Mouse (Mus musculus) natural killer cell, adult 2 months (primary cell): ENCODE measurements around the gene Ocel1.
A peak's percentile ranks its signal among the peaks of the same experiment; 100 is the strongest.

Experiments used
- DNase-seq, 2 experiments: peaks; one replicate each; pipeline ENCODE4 v3.0.0; 2022; ENCODE audit warnings: low spot score in 2 of 2

The Ocel1 gene

DNA sequence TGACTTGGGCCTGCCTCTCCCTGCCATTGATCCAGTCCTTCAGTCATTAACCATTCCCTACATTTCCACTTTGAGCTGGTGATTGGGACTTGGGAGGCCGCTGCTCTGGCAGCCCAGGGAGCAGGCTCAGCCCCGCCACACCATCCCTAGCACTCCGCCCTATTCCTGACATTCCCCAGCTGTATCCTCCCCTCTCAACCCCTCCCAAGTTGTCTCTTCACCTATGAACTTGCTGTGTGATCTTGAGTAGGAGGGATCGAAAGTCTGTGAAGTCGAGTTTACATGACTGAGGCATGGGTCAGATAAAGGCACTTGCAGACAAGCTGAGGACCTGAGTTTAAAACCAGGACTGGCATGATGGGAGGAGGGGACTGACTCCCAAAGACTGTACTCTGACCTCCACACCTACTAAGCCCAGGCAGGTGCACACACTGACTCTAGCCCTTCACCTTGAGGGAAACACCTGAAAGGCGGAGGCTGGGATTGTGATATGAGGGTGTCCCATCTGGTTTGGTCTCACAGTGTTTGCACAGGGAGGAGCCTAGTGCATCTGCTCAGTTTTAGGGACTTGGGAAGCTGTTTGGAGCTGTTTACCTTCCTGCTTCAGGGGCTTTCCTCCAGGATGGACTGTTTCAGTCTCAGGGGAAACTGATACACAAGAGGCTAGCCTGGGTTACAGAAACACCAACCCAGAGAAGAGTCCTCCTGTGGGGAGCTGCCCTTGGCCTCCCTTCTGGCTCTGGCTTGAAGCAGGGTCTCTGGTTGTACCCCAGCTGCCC is 32.2 kb downstream of the Ocel1 start:
- DNase-seq, result no peak

DNA sequence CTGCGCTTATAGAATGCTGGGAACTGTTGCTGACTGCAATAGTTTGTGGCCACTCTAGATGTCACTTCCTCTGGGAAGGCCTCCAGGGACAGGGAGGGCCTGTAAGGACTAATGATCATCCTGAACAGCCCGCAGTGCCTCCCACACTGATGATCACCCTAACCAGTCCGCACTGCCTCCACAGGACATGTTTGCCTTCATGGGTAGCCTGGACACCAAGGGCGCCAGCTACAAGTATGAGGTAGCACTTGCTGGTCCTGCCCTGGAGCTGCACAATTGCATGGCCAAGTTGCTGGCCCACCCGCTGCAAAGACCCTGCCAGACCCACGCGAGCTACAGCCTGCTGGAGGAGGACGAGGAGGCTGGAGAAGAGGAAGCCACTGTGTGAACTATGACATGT is 32.9 kb downstream of the Ocel1 start:
- DNase-seq, result no peak

DNA sequence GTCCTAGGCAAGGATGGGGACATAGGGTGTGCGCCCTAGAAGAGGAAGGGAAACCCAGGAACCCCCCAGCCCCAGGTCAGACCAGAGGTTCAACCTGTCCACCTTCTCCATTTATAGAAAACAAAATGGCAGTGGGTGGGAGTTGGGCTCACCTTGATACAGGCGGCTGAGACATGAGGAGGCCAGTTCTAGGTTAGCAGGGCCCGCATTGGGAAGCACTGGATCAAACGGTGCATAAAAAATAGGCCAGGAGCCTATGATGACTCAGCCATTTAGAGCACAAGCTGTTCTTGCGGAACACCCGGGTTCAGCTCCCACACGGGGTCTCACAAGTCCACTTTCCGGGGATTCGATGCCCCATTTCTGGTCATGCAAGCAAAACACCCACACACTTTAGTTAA is 33.9 kb downstream of the Ocel1 start:
- no peak for DNase-seq

DNA sequence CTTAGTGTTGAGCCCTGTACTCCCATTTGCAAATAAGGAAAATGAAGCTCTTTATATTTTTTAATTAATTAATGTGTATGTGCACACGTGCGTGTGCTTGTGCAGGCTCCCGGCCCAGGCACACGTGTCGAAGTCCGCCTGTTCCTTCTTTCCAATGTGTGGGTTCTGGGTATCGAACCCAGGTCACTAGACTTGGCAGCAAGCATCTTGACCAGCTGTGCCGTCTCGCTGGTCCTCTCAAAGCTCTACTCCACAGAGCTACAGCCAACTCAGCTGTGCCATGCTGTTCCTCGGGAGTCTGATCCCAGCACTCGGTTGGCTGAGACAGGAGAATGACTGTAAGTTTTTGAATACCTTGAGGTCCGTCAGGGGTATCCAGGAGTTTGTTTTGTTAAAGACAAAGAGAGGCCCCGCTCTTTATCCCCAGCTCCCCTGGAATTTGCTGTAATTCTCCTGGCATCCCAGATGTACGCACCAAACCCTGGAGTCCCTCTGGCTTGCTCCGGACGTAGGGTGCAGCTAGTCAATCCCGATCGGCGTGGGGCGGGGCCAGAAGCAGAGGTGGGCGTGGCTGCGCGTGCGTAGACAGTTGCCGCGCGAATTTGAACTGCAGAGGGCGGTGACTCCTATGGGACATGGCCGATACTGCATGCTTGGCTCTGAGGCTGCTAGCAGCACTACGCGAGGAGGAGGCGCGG is 34.5 kb downstream of the Ocel1 start, which contains the start of gene Ankle1:
Gene Ankle1, plus strand, starts transcription at position 610 of the 698 bp plus-strand sequence.
- peak; percentile 96 to 97 for DNase-seq

DNA sequence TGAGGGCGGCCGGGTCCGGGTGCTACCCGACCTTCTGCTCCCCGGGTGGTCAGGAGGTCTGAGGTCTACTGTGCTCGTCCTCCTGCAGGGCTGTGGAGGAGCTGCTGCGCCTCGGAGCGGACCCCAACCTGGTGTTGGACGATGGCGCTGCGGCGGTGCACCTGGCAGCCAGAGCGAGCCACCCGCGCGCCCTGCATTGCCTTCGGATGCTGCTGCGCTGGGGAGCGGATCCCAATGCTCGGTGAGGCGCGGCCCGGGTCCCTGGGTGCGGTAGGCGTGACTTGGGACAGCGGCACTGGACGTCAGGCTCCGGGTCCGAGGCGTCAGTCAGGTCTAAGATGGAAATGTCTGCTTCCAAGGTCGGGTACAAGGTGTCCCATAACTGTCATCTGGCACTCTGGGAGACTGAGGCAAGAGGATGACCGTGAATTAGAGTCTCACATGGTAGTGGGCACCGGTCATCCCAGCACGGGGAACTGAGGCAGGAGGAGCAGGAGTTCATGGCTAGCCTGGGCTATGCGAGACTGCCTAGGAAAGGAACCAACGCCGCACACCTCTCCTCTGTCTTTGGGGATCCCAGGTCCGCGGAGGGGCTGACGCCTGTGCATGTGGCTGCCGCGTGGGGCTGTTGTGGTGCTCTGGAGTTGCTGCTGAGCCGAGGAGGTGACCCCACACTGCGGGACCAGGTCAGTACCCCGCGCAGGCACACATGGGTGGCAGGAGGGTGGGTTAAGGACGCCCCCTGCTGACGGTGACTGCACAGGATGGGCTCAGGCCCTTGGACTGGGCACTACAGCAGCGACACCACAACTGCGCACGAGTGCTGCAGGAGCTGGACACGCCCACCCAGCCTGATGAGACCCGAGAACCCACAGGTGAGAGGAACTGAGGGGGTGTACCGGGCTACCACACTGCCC is 35.3 kb downstream of the Ocel1 start:
- DNase-seq, result peak; percentile 62 to 68

DNA sequence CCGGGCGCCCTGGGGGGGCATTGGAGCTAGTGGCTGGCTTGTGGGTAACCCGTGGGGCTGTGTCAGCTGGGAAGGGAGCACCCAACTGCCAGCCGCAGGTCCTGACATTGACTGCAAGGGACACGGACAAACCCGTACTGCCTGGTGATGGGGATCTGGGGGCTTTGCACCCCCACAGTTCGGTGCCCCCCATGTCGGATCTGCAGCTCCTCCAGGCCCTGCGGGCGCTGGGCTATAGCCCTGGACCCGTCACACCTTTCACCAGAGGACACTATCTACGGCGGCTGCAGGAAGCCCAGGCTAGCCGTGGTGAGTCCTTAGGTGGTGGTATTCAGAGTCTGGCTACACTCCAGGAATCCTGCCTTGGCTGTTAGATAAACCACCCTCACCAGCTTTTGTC is 36.3 kb downstream of the Ocel1 start:
- DNase-seq, result no peak

DNA sequence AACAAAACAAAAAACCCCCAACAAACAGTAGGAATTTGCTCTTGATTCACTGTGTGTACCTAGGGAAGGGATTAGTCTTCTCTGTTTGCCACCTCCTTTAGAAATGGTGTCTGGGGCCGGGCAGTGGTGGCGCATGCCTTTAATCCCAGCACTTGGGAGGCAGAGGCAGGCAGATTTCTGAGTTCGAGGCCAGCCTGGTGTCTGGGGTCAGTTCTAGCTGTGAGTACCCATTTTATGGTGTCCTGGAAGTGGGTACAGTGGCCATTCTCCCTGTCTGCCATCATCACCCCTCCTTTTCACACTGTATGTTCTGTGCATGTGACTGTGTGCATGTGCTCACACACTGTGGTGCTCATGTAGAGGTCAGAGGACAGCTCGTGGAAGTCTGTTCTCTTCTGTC is 37.1 kb downstream of the Ocel1 start:
- DNase-seq, result no peak

DNA sequence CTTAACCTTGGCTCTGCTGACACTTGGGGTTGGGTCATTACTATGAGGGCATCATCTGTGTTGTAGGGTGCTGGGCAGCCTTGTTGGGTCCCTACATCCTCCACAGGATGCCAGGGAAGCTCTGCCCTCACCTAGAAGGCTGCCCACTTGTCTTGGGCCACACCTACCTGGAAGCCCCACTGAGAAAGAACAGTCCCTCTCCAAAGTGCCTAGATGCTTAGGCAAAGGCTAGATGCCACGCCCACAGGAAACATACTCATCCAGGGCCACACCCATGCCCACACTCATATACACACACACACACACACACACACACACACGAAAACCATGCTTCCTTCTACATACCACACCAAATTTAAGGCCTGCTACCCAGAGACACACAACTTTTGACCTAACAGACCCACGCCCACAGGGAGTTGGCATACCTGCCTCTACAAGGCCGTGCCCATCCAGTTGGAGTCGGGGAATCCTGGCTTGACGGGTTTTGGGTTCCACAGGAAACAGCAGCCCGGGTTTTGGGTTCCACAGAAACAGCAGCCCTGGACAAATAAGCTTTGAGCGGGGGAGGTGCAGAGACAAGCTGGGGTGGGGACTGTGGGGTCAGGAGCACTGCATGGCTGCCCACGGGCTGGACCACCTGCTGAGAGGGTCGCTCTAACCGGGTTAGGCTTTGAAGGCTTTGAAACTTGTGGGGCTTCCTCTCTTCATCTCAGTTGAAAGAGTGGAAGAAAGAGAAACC is 40.6 kb downstream of the Ocel1 start:
- DNase-seq, result no peak

DNA sequence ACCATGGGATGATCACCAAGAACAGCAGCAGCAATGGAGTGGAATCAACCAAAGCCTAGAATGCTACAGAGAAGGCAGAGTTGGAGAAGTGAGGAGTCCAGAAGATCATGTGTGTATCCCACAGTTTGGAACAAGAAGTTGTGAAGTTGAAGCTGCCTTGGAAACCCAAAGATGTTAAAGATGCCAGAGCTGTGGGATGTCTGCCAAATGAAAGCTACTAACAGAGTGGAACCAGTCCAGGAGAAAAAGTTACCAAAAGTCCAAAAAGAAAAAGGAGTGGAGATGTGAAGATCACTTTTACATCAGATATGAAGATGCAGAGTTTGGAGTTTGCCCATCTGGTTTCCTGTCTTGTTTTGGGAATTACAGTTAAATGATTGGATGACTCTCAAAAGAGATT is 51.0 kb downstream of the Ocel1 start:
- no peak for DNase-seq
